Mouse (Mus musculus): Measurements from ENCODE around the gene Minpp1. TPM values are rescaled to one million over a fixed set of nuclear protein-coding genes. Genes with fewer than 3 reads are reported as not detected.
"Not testable (repeated sequence)": the region's sequence is repeated elsewhere in the genome, so short reads cannot be mapped to it uniquely, and the experiment has no call there.

The Minpp1 gene
- polyA plus RNA-seq (2012; ENCODE audit: insufficient read depth, insufficient read length, missing spikeins): 17.5 and 18.5 TPM in 2 replicates

DNA sequence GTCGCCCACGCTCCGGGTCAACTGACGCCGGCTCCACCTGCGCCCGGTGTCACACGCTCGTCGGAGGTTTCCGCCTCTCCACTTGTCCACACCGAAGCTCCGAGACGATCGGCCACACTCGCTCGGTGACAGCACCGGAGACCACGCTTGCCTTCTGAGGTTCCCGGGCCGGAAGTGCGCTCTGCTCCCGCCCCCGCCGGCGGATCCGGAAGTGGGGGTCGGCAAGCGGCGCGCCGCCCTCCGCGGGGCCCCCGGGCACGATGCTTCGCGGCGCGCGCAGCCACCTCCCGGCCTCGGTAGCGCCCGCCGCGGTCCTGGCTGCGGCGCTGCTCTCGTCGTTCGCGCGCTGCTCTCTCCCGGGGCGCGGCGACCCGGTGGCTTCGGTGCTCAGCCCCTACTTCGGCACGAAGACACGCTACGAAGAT lies at the start of gene Minpp1:
Gene Minpp1 (plus strand): TSS at position 89 of the 425 bp plus-strand sequence.
- peak within 1 kb of the TSS; percentile 95 for H3K4me3 ChIP-seq (ENCODE audit: insufficient read depth, low read length)
- peaks cover 16% of the 10 kb centered on the region for H3K4me1 ChIP-seq (ENCODE audit: control insufficient read depth, insufficient read depth, low read length)
- peak within 1 kb of the TSS; percentile 49 for H3K27ac ChIP-seq (ENCODE audit: insufficient read depth, low read depth, low read length)
- no peak for TF ChIP-seq CTCF (IDR thresholded peaks at IDR 0.05; ENCODE audit: low read depth, low read length)

DNA sequence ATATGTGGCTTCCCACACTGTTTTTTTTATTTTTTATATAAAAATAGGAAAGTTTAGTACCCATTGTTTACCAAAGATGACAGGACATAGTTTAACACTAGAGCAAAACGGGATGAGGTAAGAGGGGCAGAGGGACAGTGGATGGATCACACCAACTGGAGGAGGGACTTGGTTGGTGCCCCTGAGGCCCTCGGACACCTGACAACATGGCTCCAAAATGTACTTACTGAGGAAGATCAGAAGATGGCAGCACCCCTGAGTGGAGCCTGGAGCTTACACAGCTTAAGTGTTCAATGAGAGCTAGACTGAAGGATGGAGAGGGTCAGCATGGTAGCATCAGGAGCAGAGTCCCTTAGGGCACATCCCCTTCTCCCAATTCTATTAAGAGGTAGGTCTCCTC lies 46.2 kb upstream of the Minpp1 start:
- H3K4me3 ChIP-seq (ENCODE audit: insufficient read depth, low read length): no peak overlapping the region
- no peak for TF ChIP-seq CTCF (IDR thresholded peaks at IDR 0.05; ENCODE audit: low read depth, low read length)
- no peak for TF ChIP-seq POLR2A (IDR thresholded peaks at IDR 0.05; ENCODE audit: borderline replicate concordance, low read depth, low read length)
- no peaks in the 10 kb centered on the region for H3K4me1 ChIP-seq (ENCODE audit: control insufficient read depth, insufficient read depth, low read length)
- H3K27ac ChIP-seq (ENCODE audit: insufficient read depth, low read depth, low read length): no peak overlapping the region

- Histone ChIP-seq H3K4me3 (ENCODE audit: insufficient read depth, low read length) (no peak overlapping the region), H3K27ac (ENCODE audit: insufficient read depth, low read depth, low read length) (no peak overlapping the region), H3K4me1 (ENCODE audit: control insufficient read depth, insufficient read depth, low read length) (no peaks in the 10 kb centered on the region)
- TF ChIP-seq CTCF (IDR thresholded peaks at IDR 0.05; ENCODE audit: low read depth, low read length) (no peak), POLR2A (IDR thresholded peaks at IDR 0.05; ENCODE audit: borderline replicate concordance, low read depth, low read length) (no peak)
These were observed 44.0 kb upstream of the Minpp1 start for GRCm38 (mm10) chr19:32441568-32441967.

DNA sequence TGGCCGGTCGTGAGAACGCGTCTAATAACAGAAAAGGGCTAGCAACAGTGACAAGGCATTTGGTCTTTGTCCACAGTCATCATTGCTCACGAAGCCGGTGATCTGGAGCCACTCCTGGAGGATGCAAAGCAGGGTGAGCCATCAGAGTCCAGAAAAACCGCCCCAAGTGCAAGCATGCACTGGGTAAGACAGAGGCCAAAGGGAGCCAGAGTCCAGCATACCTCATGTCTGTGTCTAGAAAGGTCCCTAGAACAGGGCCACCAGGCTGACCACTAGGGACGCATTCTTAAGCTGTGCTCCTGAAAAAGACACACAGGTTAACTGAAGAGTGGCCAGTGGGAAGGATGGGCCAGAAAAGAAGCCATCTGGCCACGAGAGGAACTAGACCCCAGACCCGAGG lies 36.6 kb upstream of the Minpp1 start:
- no peak overlapping the region for H3K27ac ChIP-seq (ENCODE audit: insufficient read depth, low read depth, low read length)
- TF ChIP-seq POLR2A (IDR thresholded peaks at IDR 0.05; ENCODE audit: borderline replicate concordance, low read depth, low read length): no peak
- no peak for TF ChIP-seq CTCF (IDR thresholded peaks at IDR 0.05; ENCODE audit: low read depth, low read length)
- H3K4me3 ChIP-seq (ENCODE audit: insufficient read depth, low read length): no peak overlapping the region
- no peaks in the 10 kb centered on the region for H3K4me1 ChIP-seq (ENCODE audit: control insufficient read depth, insufficient read depth, low read length)

DNA sequence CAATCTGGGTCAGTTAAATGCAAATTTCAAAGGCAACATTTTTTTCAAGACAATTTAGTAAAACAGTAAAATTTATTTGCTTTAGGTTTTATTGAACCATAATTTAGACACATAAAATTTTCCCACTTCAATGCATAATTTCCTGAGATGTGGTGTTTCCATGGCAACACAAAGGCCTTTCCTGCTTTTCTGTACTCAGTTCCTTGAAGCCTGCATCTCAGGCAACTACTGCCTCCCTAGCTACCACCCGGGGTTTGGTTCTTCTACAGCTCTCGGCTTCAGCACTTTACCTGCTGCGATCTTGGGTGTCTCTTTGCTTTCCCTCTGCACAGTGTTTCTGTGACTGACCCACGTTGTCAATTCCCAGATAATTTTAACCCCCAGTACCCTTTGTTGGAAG lies 33.3 kb upstream of the Minpp1 start:
- Histone ChIP-seq H3K4me1 (ENCODE audit: control insufficient read depth, insufficient read depth, low read length) (no peaks in the 10 kb centered on the region), H3K4me3 (ENCODE audit: insufficient read depth, low read length) (no peak overlapping the region), H3K27ac (ENCODE audit: insufficient read depth, low read depth, low read length) (no peak overlapping the region)
- TF ChIP-seq CTCF (IDR thresholded peaks at IDR 0.05; ENCODE audit: low read depth, low read length) (no peak), POLR2A (IDR thresholded peaks at IDR 0.05; ENCODE audit: borderline replicate concordance, low read depth, low read length) (no peak)

- Histone ChIP-seq H3K4me1 (ENCODE audit: control insufficient read depth, insufficient read depth, low read length) (no peaks in the 10 kb centered on the region), H3K4me3 (ENCODE audit: insufficient read depth, low read length) (no peak overlapping the region), H3K27ac (ENCODE audit: insufficient read depth, low read depth, low read length) (no peak overlapping the region)
- TF ChIP-seq POLR2A (IDR thresholded peaks at IDR 0.05; ENCODE audit: borderline replicate concordance, low read depth, low read length): no peak
- TF ChIP-seq CTCF (IDR thresholded peaks at IDR 0.05; ENCODE audit: low read depth, low read length): no peak
These were observed 28.8 kb upstream of the Minpp1 start for GRCm38 (mm10) chr19:32456744-32457143.

DNA sequence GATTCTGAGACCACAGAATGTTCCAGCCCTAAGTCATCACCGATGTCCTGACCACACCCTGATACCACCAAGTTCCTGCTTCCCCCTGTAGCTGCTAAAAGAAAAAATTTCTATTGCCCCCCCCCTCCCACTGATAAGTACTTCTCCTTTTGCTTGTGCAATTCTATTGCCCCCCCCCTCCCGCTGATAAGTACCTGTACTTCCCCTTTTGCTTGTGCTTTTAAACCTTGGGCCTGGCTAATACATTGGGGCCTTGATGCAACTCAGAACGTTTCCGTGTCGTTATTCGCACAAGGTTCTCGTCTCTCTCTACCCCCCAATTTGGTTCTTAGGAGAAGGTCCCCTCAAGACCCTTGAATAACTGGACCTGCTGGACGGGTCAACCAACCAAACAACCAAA lies 27.9 kb upstream of the Minpp1 start:
- not testable (repeated sequence) for H3K4me3 ChIP-seq (ENCODE audit: insufficient read depth, low read length); H3K27ac ChIP-seq (ENCODE audit: insufficient read depth, low read depth, low read length); H3K4me1 ChIP-seq (ENCODE audit: control insufficient read depth, insufficient read depth, low read length)

DNA sequence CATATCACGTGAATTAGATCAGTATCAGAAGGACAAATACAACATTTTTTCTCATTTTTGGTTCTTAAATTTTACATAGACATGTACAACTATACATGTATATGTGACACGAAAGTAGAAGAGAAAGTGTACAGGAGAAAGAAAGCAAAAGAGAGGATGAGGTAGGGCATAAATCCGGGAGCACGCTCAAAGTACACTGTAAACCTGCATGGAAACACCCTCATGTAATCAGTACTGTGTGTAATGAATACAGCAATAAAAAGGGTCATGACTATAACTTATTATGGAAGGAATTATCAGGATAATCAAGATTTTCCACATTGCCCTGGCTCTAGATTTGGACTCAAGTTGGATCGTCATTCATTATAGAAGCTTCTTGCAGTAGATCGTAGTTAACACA lies 22.5 kb upstream of the Minpp1 start:
- no peak for TF ChIP-seq CTCF (IDR thresholded peaks at IDR 0.05; ENCODE audit: low read depth, low read length)

DNA sequence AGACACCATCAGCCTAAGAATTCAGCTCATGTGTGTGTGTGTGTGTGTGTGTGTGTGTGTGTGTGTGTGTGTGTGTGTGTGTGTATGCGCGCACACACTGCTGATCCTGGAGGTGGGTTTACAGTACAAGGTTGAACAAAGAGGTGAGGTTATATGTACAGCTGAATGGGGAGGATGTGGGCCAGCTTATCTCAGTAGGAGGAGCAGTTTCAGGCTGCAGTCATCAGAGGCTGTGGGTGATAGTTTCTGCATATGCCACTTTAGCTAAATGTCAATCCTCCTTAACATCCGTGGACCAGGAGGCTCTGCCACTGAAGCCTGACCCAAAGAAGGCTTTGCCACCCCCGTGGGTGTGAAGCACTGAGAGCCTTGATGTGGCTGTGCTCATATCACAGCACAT lies 20.3 kb upstream of the Minpp1 start:
- Histone ChIP-seq H3K27ac (ENCODE audit: insufficient read depth, low read depth, low read length) (no peak overlapping the region), H3K4me1 (ENCODE audit: control insufficient read depth, insufficient read depth, low read length) (0 out of 2 replicates have a peak, but pooled peaks cover 2% of the 10 kb centered on the region), H3K4me3 (ENCODE audit: insufficient read depth, low read length) (no peak overlapping the region)
- TF ChIP-seq POLR2A (IDR thresholded peaks at IDR 0.05; ENCODE audit: borderline replicate concordance, low read depth, low read length): no peak
- no peak for TF ChIP-seq CTCF (IDR thresholded peaks at IDR 0.05; ENCODE audit: low read depth, low read length)

More for the DNA sequence above, 22.5 kb upstream of the Minpp1 start:
- no peaks in the 10 kb centered on the region for H3K4me1 ChIP-seq (ENCODE audit: control insufficient read depth, insufficient read depth, low read length)
- H3K27ac ChIP-seq (ENCODE audit: insufficient read depth, low read depth, low read length): no peak overlapping the region
- H3K4me3 ChIP-seq (ENCODE audit: insufficient read depth, low read length): no peak overlapping the region

DNA sequence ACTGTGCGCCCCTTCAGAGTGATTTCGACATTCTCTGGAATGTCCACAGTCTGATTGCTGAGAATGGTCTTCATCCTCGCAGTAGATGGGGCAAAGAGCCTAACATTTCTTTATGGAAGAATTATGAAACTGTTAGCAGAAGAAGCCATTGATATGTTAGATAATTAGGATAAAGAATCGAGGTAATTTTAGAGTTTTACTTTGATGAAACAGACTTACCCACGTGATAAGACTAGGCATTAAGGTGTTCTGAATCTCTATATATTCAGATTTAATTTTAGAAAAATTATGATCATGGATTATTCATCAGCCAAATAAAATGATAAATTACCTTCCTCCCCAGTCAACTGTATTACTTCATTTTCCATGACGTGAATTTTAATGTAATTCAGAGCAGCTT lies 19.1 kb upstream of the Minpp1 start, which contains the start of gene Rpl9-ps6:
Gene Rpl9-ps6 (minus strand): TSS at position 101 of the 400 bp plus-strand sequence.
- TF ChIP-seq POLR2A (IDR thresholded peaks at IDR 0.05; ENCODE audit: borderline replicate concordance, low read depth, low read length): no peak
- TF ChIP-seq CTCF (IDR thresholded peaks at IDR 0.05; ENCODE audit: low read depth, low read length): no peak
- 0 out of 2 replicates have a peak, but pooled peaks cover 3% of the 10 kb centered on the region for H3K4me1 ChIP-seq (ENCODE audit: control insufficient read depth, insufficient read depth, low read length)
- H3K4me3 ChIP-seq (ENCODE audit: insufficient read depth, low read length): no peak within 1 kb of the TSS
- no peak within 1 kb of the TSS for H3K27ac ChIP-seq (ENCODE audit: insufficient read depth, low read depth, low read length)

GRCm38 (mm10) chr19:32467325-32467724 lies 18.2 kb upstream of the Minpp1 start:
- TF ChIP-seq POLR2A (IDR thresholded peaks at IDR 0.05; ENCODE audit: borderline replicate concordance, low read depth, low read length): no peak
- no peak for TF ChIP-seq CTCF (IDR thresholded peaks at IDR 0.05; ENCODE audit: low read depth, low read length)
- 0 out of 2 replicates have a peak, but pooled peaks cover 3% of the 10 kb centered on the region for H3K4me1 ChIP-seq (ENCODE audit: control insufficient read depth, insufficient read depth, low read length)
- H3K27ac ChIP-seq (ENCODE audit: insufficient read depth, low read depth, low read length): no peak overlapping the region

More at GRCm38 (mm10) chr19:32467325-32467724, 18.2 kb upstream of the Minpp1 start:
- H3K4me3 ChIP-seq (ENCODE audit: insufficient read depth, low read length): no peak overlapping the region
